Mouse (Mus musculus): ENCODE results near the gene BC016579.

The BC016579 gene

GRCm38 (mm10) chr16:45653934-45654332 lies at the start of gene BC016579:
Gene BC016579, minus strand, starts transcription at chr16:45654068.
- ChIA-PET CTCF (interaction anchor here in 3 of 4 experiments (0.5 to 1.6 kb wide), 3 partner anchors 24 to 1129 kb away, joined by 3 to 13 read pairs (median 5); no protein-coding TSS in a partner anchor), POLR2A (interaction anchor here in 1 of 4 experiments (0.9 to 1.1 kb wide), 2 partner anchors 10 to 459 kb away, joined by 3 read pairs; no protein-coding TSS in a partner anchor)

GRCm38 (mm10) chr16:45699301-45699700 lies 45.4 kb upstream of the BC016579 start:
- POLR2A ChIA-PET = no interaction called here
- CTCF ChIA-PET = interaction anchor here in 1 of 4 experiments (0.5 kb wide), 1 partner anchor 10 kb away, joined by 3 read pairs; no protein-coding TSS in a partner anchor

- ChIA-PET POLR2A (no interaction called here), CTCF (no interaction called here)
These were observed 44.1 kb upstream of the BC016579 start for GRCm38 (mm10) chr16:45697996-45698395.

DNA sequence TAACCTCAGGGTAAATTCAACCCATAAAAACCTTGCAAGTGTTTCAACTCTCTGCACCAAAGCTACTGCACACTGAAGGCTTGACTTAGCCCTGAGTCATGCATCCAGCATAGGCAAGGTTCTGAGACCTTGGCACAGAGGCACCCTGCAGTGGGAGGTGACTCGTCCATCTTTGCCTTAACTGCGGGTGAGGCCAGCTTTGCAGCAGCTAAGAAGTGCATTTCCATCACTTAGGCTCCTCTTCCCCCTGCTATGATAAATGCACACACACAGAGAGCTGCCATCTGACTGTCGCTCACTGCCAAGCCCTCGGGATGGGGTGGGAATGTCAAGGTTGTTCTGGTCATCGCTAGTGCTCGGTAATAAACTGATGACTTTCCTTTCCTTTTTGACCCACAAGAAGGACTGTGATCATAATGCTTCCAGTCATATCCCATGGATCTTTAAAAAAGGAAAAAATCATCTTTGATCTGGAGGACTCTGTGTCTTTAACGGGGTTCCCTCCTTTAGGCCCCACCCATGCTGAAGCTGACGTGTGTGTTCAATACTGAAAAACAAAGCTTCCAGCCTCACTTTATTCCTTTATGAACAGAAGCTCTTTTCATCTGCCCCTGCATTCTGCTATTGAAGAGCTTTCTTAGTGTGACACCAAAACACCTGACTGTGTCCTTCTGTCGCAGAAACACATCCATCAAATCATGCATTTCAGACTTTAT lies 41.7 kb upstream of the BC016579 start:
- CTCF ChIA-PET = no interaction called here
- POLR2A ChIA-PET = interaction anchor here in 2 of 4 experiments (0.8 to 1.6 kb wide), 2 partner anchors 12 to 87 kb away, joined by 3 read pairs; no protein-coding TSS in a partner anchor

- CTCF ChIA-PET = interaction anchor here in 2 of 4 experiments (0.9 to 1.0 kb wide), 2 partner anchors 9 to 274 kb away, joined by 3 read pairs; no protein-coding TSS in a partner anchor
- POLR2A ChIA-PET = no interaction called here
These were observed 39.7 kb upstream of the BC016579 start, which contains the start of gene Tmprss7 for GRCm38 (mm10) chr16:45693558-45693957. Gene Tmprss7, minus strand, starts transcription at chr16:45693658.

DNA sequence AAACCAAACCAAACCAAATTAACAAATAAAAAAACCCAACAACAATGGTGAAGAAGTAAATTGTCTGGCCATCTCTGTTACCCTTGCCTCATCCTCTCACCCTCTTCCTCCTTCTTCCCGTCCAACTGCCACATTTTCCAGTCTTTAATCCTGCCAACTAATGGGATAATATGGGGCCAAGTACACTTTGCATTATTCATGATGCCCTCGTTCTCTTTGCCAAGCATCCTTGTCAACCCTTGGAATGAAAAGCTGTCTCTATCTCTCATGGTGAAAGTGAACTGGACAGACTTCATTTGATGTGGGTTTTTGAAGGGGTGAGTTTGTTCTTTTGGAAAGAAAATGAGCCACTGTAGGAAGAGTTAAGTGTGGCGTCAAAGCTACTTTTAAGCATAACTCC lies 39.0 kb upstream of the BC016579 start:
- POLR2A ChIA-PET = no interaction called here

DNA sequence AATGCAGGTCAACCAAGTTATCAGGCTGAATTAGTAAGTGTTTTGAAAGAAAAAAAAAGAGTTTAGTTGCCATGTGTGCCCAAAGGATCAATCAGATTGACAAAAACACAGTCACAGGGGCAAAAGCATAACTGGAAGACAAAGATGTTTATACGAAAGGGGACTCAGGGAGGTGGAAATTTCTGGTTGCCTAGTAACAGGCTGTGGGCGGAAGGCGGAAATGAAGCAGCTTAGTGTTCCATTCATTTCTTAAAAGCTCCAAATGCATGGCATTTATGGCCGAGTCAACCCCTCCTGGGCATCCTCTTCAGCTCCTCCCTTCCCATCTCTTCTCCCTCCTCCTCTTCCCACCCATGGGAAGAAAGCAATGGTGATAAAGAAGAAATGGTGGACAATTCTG lies 36.3 kb upstream of the BC016579 start:
- ChIA-PET CTCF (interaction anchor here in 2 of 4 experiments (0.6 kb wide), 2 partner anchors 70 to 185 kb away, joined by 4 to 7 read pairs; no protein-coding TSS in a partner anchor), POLR2A (interaction anchor here in 2 of 4 experiments (0.6 to 0.7 kb wide), 6 partner anchors 14 to 1376 kb away, joined by 3 to 9 read pairs (median 3); partner anchors contain the start of gene Tagln3 (in 1 of the 2))

More for the DNA sequence above, 39.0 kb upstream of the BC016579 start:
- CTCF ChIA-PET = interaction anchor here in 1 of 4 experiments (1.0 kb wide), 1 partner anchor 8 kb away, joined by 3 read pairs; no protein-coding TSS in a partner anchor

DNA sequence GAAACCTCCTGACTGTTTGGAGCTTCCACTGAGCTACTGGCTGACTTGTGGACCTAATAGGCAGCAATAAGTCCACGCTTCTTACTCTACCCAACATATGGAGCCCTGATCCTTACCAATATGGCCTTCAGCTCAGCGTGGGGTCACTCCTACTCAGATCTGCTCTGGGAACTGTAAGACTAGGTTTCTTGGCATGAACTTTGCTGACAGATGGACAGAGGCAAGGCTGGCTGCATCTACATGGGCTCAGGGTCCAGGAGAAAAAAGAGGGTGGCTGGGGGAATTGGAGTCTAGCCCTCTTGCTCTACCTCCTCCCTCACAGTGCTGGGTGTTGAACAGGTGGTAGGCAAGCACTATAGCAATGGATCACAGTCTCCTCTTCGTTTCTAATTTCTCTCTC lies 33.0 kb upstream of the BC016579 start:
- ChIA-PET CTCF (no interaction called here), POLR2A (no interaction called here)

DNA sequence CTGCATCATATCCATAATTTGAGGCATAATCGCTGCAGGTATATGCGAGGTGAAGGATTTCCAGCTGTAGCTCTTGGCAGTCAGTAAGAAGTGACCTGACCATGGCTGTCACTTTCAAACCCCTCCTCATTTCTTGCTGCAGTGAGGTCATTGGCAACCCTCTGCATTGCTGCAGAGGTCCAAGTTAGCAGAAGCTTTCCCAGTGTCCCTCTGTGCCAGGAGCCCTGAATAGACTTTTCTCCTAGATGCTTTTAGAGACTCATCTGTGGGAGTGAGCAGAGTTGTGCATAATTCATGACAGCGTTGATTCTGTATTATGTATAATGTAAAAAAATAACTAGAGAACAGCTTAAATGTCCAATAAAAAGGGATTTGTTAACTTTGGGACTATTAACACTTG lies 31.4 kb upstream of the BC016579 start:
- CTCF ChIA-PET = interaction anchor here (0.6 to 2.0 kb wide), 18 partner anchors 8 to 289 kb away, joined by 3 to 10 read pairs (median 4); partner anchors contain the start of genes Abhd10 (in 1 of the 4), Tagln3 (in 1 of the 4) and Tmprss7 (in 1 of the 4)
- POLR2A ChIA-PET = interaction anchor here in 1 of 4 experiments (0.7 kb wide), 1 partner anchor 8 kb away, joined by 3 read pairs; no protein-coding TSS in a partner anchor

DNA sequence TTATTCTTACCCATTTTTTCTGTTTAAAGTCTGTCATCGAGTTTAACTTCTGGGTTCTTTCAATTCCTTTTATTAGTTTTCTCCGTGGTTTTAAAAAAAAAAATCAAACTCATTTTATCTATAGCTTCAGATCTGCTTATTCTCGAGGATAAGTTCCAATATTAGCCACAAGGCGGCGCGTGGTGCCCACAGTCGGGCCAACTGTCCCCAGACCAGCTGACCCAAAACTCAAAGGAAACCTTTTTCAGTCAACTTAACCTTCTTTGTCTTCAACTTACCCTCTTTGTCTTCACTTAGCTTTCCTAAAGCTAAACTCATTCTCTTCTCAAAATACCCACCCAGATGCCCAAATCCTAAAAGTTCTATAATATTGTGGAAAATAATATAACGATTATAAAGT lies 30.9 kb upstream of the BC016579 start:
- CTCF ChIA-PET = interaction anchor here (0.6 to 2.0 kb wide), 21 partner anchors 8 to 358 kb away, joined by 3 to 10 read pairs (median 4); partner anchors contain the start of genes Abhd10 (in 1 of the 4), Tagln3 (in 1 of the 4) and Tmprss7 (in 1 of the 4)
- POLR2A ChIA-PET = no interaction called here

DNA sequence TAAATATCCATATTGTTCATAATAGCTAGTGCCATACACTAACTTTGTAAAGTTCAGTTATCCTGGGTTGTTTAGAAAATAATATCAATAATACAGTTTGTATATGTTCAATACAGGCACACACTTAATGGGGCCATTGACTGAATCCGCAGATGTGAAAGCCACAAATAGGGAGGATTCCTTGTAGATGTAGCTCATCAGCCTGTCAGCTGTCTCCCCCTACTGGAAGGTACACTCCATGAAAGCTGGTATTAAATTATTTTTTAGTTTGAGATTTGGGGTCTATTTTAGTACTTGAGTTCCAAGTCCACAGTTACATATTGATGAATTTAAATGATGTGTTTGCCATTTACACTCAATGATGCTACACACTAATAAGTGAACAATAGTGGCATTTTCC lies 22.6 kb upstream of the BC016579 start:
- CTCF ChIA-PET = interaction anchor here in 3 of 4 experiments (0.6 to 1.2 kb wide), 7 partner anchors 8 to 540 kb away, joined by 3 to 7 read pairs (median 4); no protein-coding TSS in a partner anchor
- POLR2A ChIA-PET = interaction anchor here in 2 of 4 experiments (0.9 to 1.2 kb wide), 2 partner anchors 97 to 952 kb away, joined by 3 to 4 read pairs; partner anchors contain the start of gene Nepro (in 1 of the 2)

GRCm38 (mm10) chr16:45670005-45670404 lies 16.1 kb upstream of the BC016579 start:
- ChIA-PET CTCF (no interaction called here), POLR2A (no interaction called here)

DNA sequence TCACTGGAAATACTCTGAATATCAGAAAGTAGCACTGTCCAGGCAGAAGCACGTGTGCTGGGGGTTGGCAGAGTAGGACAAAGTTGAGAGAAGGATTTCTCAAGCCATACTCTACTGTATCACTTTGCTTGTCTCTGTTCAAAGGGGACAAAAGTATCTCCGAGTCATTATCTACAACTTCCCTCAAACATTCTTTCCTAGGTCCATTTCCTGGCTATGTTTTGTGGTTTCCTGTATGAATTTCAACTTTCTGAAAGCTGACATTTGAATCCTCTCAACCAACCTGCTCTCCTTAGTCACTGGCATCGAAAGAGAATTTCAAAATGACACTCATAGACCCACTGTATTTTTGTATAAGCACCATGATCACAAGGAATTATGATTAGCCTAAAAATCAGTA lies 14.3 kb upstream of the BC016579 start:
- POLR2A ChIA-PET = no interaction called here
- CTCF ChIA-PET = no interaction called here

DNA sequence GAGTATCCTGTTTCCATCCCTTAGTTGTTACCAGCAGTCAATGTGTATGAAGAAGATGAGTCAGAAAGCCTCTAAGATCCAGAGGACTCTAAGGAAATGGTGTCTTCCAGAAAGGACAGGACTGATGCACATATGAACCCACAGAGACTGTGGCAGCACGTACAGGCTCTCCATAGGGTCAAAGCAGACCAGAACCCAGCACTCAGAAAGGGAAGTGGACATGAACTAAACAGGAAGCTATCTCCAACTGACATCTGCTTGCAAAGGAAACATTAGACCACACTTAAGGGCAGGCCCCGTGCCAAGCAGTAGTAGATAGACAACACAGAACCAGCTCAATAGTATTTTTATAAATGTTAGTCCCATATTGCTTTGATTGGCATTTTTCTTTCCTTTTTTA lies 12.3 kb upstream of the BC016579 start:
- CTCF ChIA-PET = no interaction called here
- POLR2A ChIA-PET = interaction anchor here in 1 of 4 experiments (0.8 kb wide), 1 partner anchor 25 kb away, joined by 4 read pairs; no protein-coding TSS in a partner anchor

GRCm38 (mm10) chr16:45662381-45662780 lies 8.5 kb upstream of the BC016579 start:
- ChIA-PET POLR2A (no interaction called here), CTCF (no interaction called here)

- ChIA-PET POLR2A (no interaction called here), CTCF (no interaction called here)
These were observed 5.7 kb upstream of the BC016579 start for GRCm38 (mm10) chr16:45659596-45659995.

DNA sequence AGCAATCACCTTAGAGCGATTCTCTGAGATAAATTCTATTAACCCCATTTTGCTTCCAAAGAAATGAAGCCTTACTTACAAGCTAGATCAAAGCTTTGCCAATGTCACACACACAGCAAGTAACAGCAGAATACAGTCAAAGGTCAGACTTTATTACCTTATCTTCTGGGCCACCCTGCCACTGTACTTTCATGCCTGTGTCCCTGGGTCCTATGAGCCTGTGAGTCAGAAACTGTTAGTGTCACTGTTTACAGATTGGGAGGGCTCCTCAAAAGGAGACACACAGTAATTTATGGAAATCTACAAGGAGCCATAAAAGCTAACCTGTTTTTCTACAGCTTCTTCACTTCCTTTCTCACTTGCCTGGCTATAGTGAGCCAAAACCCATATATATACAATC lies 4.4 kb upstream of the BC016579 start:
- ChIA-PET CTCF (no interaction called here), POLR2A (no interaction called here)

- POLR2A ChIA-PET = no interaction called here
- CTCF ChIA-PET = no interaction called here
These were observed 3.8 kb upstream of the BC016579 start for GRCm38 (mm10) chr16:45657574-45658159.

GRCm38 (mm10) chr16:45654465-45654864 lies 597 bp upstream of the BC016579 start:
- ChIA-PET CTCF (interaction anchor here in 1 of 4 experiments (0.6 kb wide), 1 partner anchor 1130 kb away, joined by 5 read pairs; no protein-coding TSS in a partner anchor), POLR2A (interaction anchor here in 1 of 4 experiments (0.9 to 1.1 kb wide), 2 partner anchors 10 to 459 kb away, joined by 3 read pairs; no protein-coding TSS in a partner anchor)

Data from embryonic stem cell, embryonic (primary cell).